Mouse (Mus musculus): ENCODE measurements around the gene Cinp.

DNA sequence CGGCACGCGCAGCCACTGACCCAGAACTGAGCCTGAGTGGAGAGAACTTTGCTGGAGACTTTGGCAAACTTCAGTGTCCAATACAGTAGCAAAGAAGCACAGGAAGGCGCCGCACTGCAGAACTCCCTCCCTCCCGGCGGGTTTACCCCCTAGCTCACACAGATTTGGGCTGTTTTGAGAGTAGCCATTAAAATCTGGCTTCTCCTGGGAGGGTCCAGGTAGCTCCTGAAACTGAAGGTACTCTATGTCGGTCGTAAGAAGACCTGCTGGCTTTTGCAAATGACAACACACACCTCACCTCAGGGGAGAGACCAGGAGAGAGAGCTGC, 38.1 kb downstream of the Cinp start:
- TF ChIP-seq CTCF (IDR thresholded peaks at IDR 0.05; ENCODE audit: extremely low read depth, insufficient read depth, low read length) = no peak
- no peak for TF ChIP-seq POLR2A (IDR thresholded peaks at IDR 0.05; ENCODE audit: extremely low read depth, insufficient read depth, low read length)
